Mouse (Mus musculus) thymus, postnatal 10 days (tissue): ENCODE measurements around the gene Gsta2.
"Not testable (repeated sequence)": the region's sequence is repeated elsewhere in the genome, so short reads cannot be mapped to it uniquely, and the experiment has no call there.

Experiments used
- DNase-seq, 2 experiments: peaks; one replicate each; pipeline ENCODE4 v3.0.0; 2021; ENCODE audit warnings: low spot score in 2 of 2

Gene Gsta2

DNA sequence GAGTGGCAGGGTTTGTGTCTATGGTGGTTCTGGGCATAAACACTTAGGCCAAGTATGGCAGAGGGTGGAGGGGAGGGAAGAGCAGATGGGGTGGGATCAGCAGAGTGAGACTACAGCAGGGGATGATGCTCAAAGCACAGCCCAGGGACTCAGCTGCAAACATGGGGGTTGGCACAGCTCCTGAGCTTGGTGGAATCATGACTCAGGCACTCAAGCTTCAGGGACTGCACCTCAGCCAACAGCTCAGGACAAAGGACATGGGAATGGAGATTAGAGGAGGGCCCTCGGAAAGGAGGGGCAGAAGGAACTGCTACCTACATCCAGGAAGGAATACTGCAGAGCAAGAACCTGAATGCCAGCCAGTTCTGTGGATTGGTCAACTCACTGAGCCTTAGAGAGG is 56.4 kb downstream of the Gsta2 start:
- DNase-seq, result not testable (repeated sequence)

- no peak for DNase-seq
These were observed 57.4 kb downstream of the Gsta2 start for GRCm38 (mm10) chr9:78298232-78298631.

DNA sequence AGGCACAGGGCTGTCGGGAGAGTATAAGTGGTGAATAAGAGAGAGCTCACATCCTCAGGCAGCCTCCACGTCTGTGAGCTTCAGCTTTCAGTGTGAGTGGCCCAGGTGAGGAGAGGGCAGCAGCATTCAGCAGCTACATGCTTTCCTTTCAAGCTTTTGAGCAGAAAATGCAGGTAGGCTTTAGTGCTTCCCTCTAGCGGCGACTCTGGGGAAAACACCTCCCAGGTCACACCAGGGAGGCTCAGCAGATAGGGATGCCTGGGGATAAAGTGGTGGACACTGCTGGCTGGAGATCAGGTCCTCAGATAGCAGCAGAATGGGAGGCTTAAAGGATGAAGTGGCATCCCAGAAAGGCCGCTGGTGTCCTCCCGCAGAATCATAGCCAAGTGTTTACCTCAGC is 59.5 kb downstream of the Gsta2 start:
- DNase-seq, result peak in 1 of 2 experiments; percentile 30

DNA sequence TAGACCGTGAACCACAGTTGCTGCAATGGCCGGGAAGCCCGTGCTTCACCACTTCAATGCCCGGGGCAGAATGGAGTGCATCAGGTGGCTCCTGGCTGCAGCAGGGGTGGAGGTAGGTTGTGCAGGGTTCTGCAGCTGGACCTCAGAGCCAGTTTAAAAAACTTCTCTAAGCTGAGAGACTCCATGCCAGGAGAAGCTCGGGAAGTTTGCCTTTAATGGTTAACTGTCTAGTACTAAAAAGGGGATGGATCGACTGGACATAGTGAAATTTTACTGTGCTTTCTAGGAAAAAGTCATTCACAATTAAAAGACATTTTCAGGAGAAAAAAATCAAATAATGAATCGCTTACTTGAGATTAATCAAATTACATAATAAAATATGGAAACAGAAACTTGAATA is 60.8 kb downstream of the Gsta2 start:
- DNase-seq, result not testable (repeated sequence)

- DNase-seq, result not testable (repeated sequence)
These were observed 61.9 kb downstream of the Gsta2 start for GRCm38 (mm10) chr9:78293683-78294082.

GRCm38 (mm10) chr9:78292462-78292861 is 63.1 kb downstream of the Gsta2 start:
- DNase-seq, result not testable (repeated sequence)

GRCm38 (mm10) chr9:78289723-78290122 is 65.9 kb downstream of the Gsta2 start, which contains the start of gene Gm10639:
Gm10639 (plus strand) TSS chr9:78289923.
- not testable (repeated sequence) for DNase-seq

- not testable (repeated sequence) for DNase-seq
These were observed 66.5 kb downstream of the Gsta2 start for GRCm38 (mm10) chr9:78289063-78289462.

- DNase-seq, result not testable (repeated sequence)
These were observed 73.4 kb downstream of the Gsta2 start for GRCm38 (mm10) chr9:78282002-78282711.
